Mouse (Mus musculus): ENCODE data around the gene Rfc4.

GRCm38 (mm10) chr16:23158292-23158691 is 30.8 kb upstream of the Rfc4 start:
- TF ChIP-seq CTCF (IDR thresholded peaks at IDR 0.05; ENCODE audit: low read depth, low read length) (no peak), POLR2A (IDR thresholded peaks at IDR 0.05; ENCODE audit: extremely low read depth, insufficient read depth, low read length) (no peak)
